Mouse (Mus musculus) E14TG2a.4 (cell line): ENCODE measurements around the gene Osbpl9.
A peak's percentile ranks its signal among the peaks of the same experiment; 100 is the strongest.

ENCODE experiments used
- H3K27me3 ChIP-seq: 2 replicates; pipeline ENCODE4 v1.6.1; 2014; ENCODE audit warnings: low read length, control low read depth; ENCODE audit not compliant: insufficient read depth
- H3K36me3 ChIP-seq: 2 replicates; pipeline ENCODE4 v1.6.1; 2014; ENCODE audit warnings: low read length, control low read depth; ENCODE audit not compliant: insufficient read depth
- H3K4me1 ChIP-seq: replicated peaks from 2 replicates; pipeline ENCODE4 v1.6.1; 2014; ENCODE audit warnings: low read depth, low read length, control low read depth
- H3K4me3 ChIP-seq: replicated peaks from 2 replicates; pipeline ENCODE4 v1.5.1; 2014; ENCODE audit warnings: mild to moderate bottlenecking, low read length
- H3K9me3 ChIP-seq: 2 replicates; pipeline ENCODE4 v1.6.1; 2014; ENCODE audit warnings: low read length, control low read depth
- CTCF ChIP-seq: conservative IDR thresholded peaks from 2 replicates; pipeline ENCODE4 v1.5.1; 2014; ENCODE audit warnings: low read length
- NANOG ChIP-seq: IDR thresholded peaks from 2 replicates; pipeline ENCODE4 v1.6.1; 2014; ENCODE audit warnings: borderline replicate concordance, low read length, mixed read lengths
- POU5F1 ChIP-seq: IDR thresholded peaks from 2 replicates; pipeline ENCODE4 v1.6.1; 2014; ENCODE audit warnings: low read length, borderline replicate concordance

Gene Osbpl9

DNA sequence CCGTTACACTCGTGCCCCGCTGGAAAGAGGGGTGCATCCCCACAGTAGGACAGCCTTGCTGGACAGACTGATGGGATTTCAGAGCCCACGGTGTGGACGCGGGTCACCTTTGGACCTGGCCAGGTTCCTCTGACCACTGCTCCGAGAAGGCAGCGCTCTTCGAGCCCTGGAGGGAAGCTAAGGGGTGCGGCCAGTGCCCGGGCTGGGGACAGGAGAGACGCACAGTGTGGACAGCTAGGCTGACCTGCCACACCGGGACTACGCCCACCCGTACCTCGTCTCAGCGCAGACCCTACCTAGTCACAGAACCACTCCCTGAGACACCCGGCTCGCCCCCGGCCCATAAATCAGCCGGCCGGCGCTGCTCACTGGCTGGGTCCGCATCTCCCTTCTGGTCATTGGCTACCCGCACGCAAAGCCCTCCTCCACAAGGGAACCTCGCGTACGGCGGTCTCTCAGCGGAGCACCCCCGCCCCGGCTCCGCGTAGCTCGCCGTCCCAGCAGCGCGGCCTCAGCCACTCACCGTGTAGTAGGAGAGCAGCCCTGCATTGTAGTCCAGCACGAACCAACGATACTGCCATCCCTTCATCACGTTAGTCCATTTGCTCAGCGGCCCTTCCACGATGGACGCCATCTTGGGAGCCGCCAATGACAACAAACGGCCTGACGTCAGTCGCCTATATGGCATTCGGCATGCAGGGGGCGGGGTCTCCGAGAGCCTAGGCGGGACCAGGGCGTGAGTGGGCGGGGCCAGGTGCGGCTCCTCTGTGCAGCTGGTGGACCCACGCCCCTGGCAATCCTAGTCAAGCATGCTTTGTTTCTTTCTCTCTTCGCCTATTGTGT is at the start of gene Osbpl9:
Gene Osbpl9, minus strand, starts transcription at position 691 of the 843 bp plus-strand sequence.
- Histone ChIP-seq H3K36me3 (peaks cover 7% of the 10 kb centered on the region; the same call in 1 of the 2 replicates), H3K9me3 (no peaks in the 10 kb centered on the region), H3K27me3 (no peaks in the 10 kb centered on the region), H3K4me1 (peaks cover 15% of the 10 kb centered on the region), H3K4me3 (peak within 1 kb of the TSS; percentile 96)
- no peak for TF ChIP-seq POU5F1
- no peak for TF ChIP-seq CTCF
- TF ChIP-seq NANOG = no peak

DNA sequence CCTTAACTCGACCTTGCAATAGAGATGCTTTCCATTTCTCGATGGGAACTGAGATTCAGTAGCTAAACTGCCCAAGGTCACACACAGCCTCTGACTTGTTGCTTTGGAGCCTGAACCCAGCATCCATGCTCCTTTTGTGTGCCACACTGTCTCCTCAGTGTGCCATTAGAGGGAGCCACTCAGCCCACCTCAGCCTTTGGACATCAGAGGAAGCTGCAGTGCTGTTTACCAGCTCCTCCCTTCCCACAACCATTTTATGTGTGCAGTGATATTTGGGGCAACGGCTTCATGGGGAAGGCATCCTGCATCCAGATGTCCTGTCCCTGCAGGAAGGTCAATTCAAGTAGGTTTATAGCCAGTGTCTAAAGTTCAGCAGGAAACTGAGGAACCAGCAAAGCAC is 49.5 kb upstream of the Osbpl9 start:
- no peaks in the 10 kb centered on the region for H3K36me3 ChIP-seq
- TF ChIP-seq CTCF = peak; percentile 48
- TF ChIP-seq POU5F1 = no peak
- TF ChIP-seq NANOG = no peak
- H3K4me3 ChIP-seq = no peak overlapping the region
- peaks cover 7% of the 10 kb centered on the region for H3K4me1 ChIP-seq
- H3K9me3 ChIP-seq = no peaks in the 10 kb centered on the region
- H3K27me3 ChIP-seq = no peaks in the 10 kb centered on the region

DNA sequence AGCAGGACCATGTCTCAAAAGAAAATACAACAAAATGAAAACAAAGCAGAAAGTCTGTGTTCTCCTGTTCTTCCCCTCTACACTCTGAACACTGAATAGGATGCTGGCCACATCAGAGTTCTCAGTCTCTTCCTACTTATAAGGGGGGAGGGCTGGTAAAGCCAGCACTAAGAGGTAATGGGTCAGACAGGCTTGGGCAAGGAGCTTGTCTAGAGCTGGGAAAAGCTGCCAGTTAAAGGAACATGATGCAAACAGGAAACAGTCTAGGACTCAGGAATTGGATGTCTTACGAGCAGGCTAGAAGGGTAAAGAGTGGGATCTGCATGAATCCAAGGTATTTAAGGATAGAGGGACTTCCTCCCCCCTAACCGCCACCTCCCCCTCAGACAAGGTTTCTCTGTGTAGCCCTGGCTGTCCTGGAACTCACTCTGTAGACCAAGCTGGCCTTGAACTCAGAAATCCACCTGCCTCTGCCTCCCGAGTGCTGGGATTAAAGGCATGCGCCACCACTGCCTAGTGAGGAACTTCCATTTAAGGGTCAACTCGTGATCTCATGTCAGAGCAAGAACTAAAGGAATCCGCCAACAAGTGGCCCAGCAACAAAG is 43.0 kb upstream of the Osbpl9 start:
- Histone ChIP-seq H3K4me3 (no peak overlapping the region), H3K9me3 (no peaks in the 10 kb centered on the region), H3K36me3 (no peaks in the 10 kb centered on the region), H3K27me3 (no peaks in the 10 kb centered on the region), H3K4me1 (peaks cover 16% of the 10 kb centered on the region)
- TF ChIP-seq CTCF (no peak), NANOG (no peak), POU5F1 (no peak)

DNA sequence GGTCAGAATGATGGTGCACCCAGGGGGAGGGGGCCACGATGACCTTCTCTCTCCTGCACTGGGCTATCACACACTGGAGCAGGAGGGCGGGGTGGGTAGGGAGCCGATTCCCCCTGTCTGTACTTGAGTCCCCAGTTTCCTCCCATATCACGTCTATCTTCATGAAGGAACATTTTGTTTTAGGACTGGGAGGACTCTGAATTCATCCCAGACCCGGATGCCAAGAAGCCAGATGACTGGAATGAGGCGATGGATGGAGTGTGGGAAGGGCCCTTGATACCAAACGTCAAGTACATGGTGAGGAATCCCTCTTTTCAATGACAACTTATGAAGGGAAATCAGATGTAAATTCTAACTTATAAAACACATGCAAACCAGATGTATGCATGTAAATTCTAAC is 42.4 kb upstream of the Osbpl9 start:
- Histone ChIP-seq H3K27me3 (no peaks in the 10 kb centered on the region), H3K36me3 (no peaks in the 10 kb centered on the region), H3K4me3 (no peak overlapping the region), H3K9me3 (no peaks in the 10 kb centered on the region), H3K4me1 (peaks cover 16% of the 10 kb centered on the region)
- no peak for TF ChIP-seq CTCF
- peak; percentile 24; the same call in 1 of the 2 replicates for TF ChIP-seq NANOG
- TF ChIP-seq POU5F1 = no peak

DNA sequence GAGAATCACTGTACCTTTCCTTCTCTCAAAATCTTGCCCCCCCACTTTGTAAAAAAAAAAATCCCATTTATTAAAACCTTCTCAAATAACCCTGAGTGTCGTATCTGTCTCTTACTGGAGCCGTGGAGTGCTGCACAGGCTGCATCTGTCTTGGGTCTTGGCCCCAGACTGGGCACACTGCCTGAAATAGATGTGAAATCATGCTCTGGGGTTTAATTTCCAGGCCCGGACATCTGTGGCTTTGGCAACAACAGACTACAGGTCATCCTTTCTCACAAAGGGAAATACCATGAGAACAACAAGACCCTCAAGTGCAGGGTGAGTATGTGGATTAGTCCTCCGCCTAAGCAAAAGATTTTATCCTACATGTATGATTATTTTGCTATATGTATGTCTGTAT is 39.9 kb upstream of the Osbpl9 start:
- Histone ChIP-seq H3K36me3 (no peaks in the 10 kb centered on the region), H3K4me1 (peaks cover 19% of the 10 kb centered on the region), H3K4me3 (no peak overlapping the region), H3K9me3 (no peaks in the 10 kb centered on the region), H3K27me3 (no peaks in the 10 kb centered on the region)
- TF ChIP-seq CTCF (no peak), NANOG (no peak), POU5F1 (no peak)

DNA sequence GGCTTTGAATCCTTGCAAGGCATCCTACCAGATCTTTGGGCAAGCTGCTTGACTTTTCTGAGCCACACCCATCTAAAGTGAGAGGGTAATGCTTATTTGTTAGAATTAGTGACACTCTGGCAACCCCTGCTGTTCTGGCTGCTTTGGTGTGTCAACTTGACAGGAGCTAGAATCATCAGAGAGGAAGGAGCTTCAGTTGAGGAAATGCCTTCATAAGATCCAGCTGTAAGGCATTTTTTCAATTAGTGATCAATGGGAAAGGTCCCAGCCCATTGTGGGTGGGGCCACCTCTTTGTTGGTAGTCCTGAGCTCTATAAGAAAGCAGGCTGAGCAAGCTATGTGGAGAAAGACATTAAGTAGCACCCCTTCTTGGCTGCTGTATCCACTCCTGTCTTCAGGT is 39.1 kb upstream of the Osbpl9 start:
- H3K4me1 ChIP-seq = peaks cover 26% of the 10 kb centered on the region
- no peaks in the 10 kb centered on the region for H3K27me3 ChIP-seq
- H3K4me3 ChIP-seq = no peak overlapping the region
- no peaks in the 10 kb centered on the region for H3K36me3 ChIP-seq
- TF ChIP-seq CTCF (no peak), NANOG (no peak), POU5F1 (no peak)
- H3K9me3 ChIP-seq = no peaks in the 10 kb centered on the region

DNA sequence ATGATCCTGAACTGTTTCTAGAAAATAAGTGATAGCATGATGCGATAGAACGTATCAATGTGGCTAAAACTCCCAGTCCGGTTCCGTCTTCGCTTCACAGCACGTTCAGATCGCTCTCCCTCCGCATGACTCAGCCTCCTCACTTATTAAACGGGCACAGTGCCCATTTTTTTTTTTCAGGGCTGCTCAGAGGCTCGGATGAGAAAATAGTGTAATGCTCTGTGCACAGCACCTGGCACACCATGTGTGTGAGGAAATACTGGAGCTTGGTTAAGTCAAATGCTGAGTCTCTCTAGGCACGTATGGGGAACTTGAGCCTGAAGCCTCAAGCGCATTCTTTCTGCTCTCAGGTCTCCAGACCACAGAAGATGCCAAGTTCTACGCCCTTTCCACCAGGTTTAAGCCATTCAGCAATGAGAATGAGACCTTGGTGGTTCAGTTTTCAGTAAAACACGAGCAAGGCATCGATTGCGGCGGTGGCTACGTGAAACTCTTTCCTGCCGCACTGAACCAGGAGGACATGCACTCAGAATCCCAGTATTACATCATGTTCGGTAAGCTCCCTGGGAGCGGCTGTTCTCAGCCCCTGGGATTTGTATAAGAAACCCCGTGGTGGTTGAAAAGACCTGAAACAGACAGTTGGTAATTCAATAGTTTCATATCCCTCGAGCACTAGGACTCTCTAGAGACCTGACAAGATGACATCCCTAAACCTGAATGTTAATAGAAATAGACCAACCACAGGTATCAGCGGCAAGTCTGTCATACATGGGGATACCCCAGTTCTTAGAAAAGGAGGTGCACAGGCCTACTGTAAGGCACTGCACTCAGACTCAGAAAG is 36.6 kb upstream of the Osbpl9 start:
- peaks cover 17% of the 10 kb centered on the region for H3K4me1 ChIP-seq
- H3K36me3 ChIP-seq = no peaks in the 10 kb centered on the region
- H3K4me3 ChIP-seq = no peak overlapping the region
- TF ChIP-seq POU5F1 (no peak), NANOG (no peak), CTCF (no peak)
- no peaks in the 10 kb centered on the region for H3K9me3 ChIP-seq
- no peaks in the 10 kb centered on the region for H3K27me3 ChIP-seq

DNA sequence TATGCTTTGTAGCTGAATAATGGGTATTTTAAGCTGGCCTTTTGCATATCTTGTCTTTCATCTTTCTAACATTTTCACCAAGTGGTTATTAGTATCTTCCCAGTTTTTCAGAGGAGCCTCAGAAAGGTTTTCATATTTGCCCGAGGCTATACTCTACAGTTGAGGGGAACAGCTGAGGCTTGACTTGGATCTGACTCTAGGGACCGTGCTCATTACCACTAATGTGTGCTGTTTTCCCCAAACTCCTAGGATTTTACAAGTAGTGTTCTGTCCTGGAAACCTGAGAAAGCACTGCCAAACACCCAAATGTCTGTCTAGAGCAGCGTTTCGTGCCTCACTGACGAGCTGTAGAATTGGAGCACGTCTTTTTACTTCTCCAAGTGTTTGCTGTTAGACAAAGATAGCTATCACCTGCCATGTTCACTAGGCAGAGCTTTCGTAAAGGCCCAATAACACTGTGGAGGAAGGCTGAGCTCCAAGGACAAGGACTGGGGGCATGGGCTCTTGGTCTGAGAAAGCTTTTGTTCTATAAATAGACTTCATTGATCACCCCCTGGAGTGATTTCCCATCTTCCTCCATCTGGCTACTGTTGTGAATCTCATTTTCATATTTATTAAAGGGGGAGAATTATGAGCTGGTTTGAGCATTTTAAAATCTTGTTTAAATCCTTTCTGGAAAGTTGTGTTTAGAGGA is 34.3 kb upstream of the Osbpl9 start:
- Histone ChIP-seq H3K27me3 (no peaks in the 10 kb centered on the region), H3K4me1 (peaks cover 14% of the 10 kb centered on the region), H3K9me3 (no peaks in the 10 kb centered on the region), H3K4me3 (no peak overlapping the region), H3K36me3 (no peaks in the 10 kb centered on the region)
- no peak for TF ChIP-seq POU5F1
- TF ChIP-seq NANOG = no peak
- TF ChIP-seq CTCF = no peak
